Mouse (Mus musculus): ENCODE results near the gene Fbxw7.

- TF ChIP-seq POLR2A (IDR thresholded peaks at IDR 0.05; ENCODE audit: insufficient read depth, low read length) (no peak), CTCF (IDR thresholded peaks at IDR 0.05; ENCODE audit: low read depth, low read length) (no peak), EP300 (IDR thresholded peaks at IDR 0.05; ENCODE audit: insufficient read depth, low read depth, low read length) (peak; percentile 61; the same call in 1 of the 2 replicates)
Observed at GRCm38 (mm10) chr3:84971561-84971960, 156.5 kb downstream of the Fbxw7 start.
